Mouse (Mus musculus): ENCODE results near the gene Ypel5. TPM values are rescaled to one million over a fixed set of nuclear protein-coding genes. Genes with fewer than 3 reads are reported as not detected.

The Ypel5 gene
- 30.6 and 34.8 TPM in 2 replicates for polyA plus RNA-seq (2011; ENCODE audit: insufficient read depth, insufficient read length, low read depth, missing spikeins)

DNA sequence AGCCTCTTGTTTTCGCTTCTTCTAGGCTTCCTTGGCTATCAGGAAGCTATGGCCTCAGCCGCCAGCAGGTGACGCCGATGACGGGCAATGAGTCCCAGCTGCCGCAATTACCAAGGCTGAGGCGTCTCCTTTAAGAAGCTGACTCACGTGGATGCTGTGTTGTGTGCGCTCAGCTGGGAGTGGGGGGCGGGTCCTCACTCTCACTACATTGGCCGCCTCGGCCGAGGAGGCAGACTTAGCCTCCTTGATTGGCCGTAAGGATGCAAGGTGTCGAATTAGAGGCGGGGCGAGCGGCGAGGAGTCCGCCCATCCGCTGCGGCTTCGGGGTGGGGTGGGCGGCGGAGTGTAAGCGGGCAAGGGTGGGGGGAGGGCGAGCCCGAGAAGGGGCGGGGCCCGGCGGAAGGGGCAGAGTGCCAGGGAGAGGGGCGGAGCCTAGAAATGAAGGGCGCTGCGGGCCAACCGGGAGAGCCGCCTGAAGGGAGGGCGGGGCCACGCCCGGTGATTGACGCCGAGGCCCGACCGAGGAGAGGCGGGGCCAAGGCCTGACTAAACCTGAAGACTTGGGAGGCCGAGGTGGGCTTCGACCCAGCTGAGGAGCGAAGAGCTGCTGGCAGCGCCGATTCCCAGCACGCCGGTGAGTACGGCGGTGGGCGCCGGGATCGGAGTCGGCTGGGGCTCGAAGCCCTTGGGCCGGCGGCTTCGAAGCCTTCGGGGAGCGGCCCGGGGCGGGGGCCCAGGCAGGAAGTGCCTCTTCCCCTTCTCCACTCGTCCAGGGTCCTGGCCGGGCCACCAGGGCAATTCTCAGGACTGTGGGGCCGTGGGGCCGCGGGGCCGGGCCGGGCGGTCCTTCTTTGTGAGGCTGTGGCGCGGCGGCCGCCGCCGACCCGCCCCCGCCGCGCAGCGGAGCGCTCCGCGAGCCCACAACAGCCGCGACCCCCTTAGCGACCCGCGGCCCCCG, at the start of gene Ypel5:
Gene Ypel5, plus strand, starts transcription at position 296 of the 958 bp plus-strand sequence.
- 0 out of 2 replicates have a peak within 1 kb of the TSS, but pooled peaks have one; percentile 28 for H3K27ac ChIP-seq (ENCODE audit: insufficient read depth, low read length)
- no peaks in the 10 kb centered on the region for H3K9me3 ChIP-seq (replicated peaks; ENCODE audit: control insufficient read depth, insufficient read depth, low read length, poor library complexity, severe bottlenecking)
- TF ChIP-seq EP300 (IDR thresholded peaks at IDR 0.05; ENCODE audit: insufficient read depth, low read depth, low read length) (peak; percentile 66; the same call in 1 of the 2 replicates), POLR2A (IDR thresholded peaks at IDR 0.05; ENCODE audit: insufficient read depth, low read length) (peak; percentile 30), CTCF (IDR thresholded peaks at IDR 0.05; ENCODE audit: low read depth, low read length) (peak; percentile 50)
- H3K9ac ChIP-seq (ENCODE audit: low read depth, poor library complexity, severe bottlenecking) = peak within 1 kb of the TSS; percentile 98
- peak within 1 kb of the TSS; percentile 87 for H3K4me3 ChIP-seq (ENCODE audit: low read depth, low read length)
- no peaks in the 10 kb centered on the region for H3K4me1 ChIP-seq (ENCODE audit: control insufficient read depth, insufficient read depth, low read length)
- H3K36me3 ChIP-seq (ENCODE audit: control insufficient read depth, insufficient read depth, low read length, poor library complexity, severe bottlenecking) = no peaks in the 10 kb centered on the region
- H3K27me3 ChIP-seq (ENCODE audit: control insufficient read depth, insufficient read depth, low read length, poor library complexity, severe bottlenecking) = no peaks in the 10 kb centered on the region

- no peaks in the 10 kb centered on the region for H3K4me1 ChIP-seq (ENCODE audit: control insufficient read depth, insufficient read depth, low read length)
- H3K27me3 ChIP-seq (ENCODE audit: control insufficient read depth, insufficient read depth, low read length, poor library complexity, severe bottlenecking) = no peaks in the 10 kb centered on the region
- no peak overlapping the region for H3K4me3 ChIP-seq (ENCODE audit: low read depth, low read length)
- H3K9ac ChIP-seq (ENCODE audit: low read depth, poor library complexity, severe bottlenecking) = no peak overlapping the region
- H3K36me3 ChIP-seq (ENCODE audit: control insufficient read depth, insufficient read depth, low read length, poor library complexity, severe bottlenecking) = no peaks in the 10 kb centered on the region
- no peaks in the 10 kb centered on the region for H3K9me3 ChIP-seq (replicated peaks; ENCODE audit: control insufficient read depth, insufficient read depth, low read length, poor library complexity, severe bottlenecking)
- no peak overlapping the region for H3K27ac ChIP-seq (ENCODE audit: insufficient read depth, low read length)
- TF ChIP-seq EP300 (IDR thresholded peaks at IDR 0.05; ENCODE audit: insufficient read depth, low read depth, low read length) (no peak), POLR2A (IDR thresholded peaks at IDR 0.05; ENCODE audit: insufficient read depth, low read length) (no peak), CTCF (IDR thresholded peaks at IDR 0.05; ENCODE audit: low read depth, low read length) (no peak)
Measured at GRCm38 (mm10) chr17:72787886-72788436, 48.3 kb upstream of the Ypel5 start.

GRCm38 (mm10) chr17:72793278-72793677, 43.0 kb upstream of the Ypel5 start:
- H3K27ac ChIP-seq (ENCODE audit: insufficient read depth, low read length) = no peak overlapping the region
- no peak overlapping the region for H3K9ac ChIP-seq (ENCODE audit: low read depth, poor library complexity, severe bottlenecking)
- H3K4me1 ChIP-seq (ENCODE audit: control insufficient read depth, insufficient read depth, low read length) = no peaks in the 10 kb centered on the region
- H3K9me3 ChIP-seq (replicated peaks; ENCODE audit: control insufficient read depth, insufficient read depth, low read length, poor library complexity, severe bottlenecking) = no peaks in the 10 kb centered on the region
- TF ChIP-seq CTCF (IDR thresholded peaks at IDR 0.05; ENCODE audit: low read depth, low read length) = no peak
- TF ChIP-seq EP300 (IDR thresholded peaks at IDR 0.05; ENCODE audit: insufficient read depth, low read depth, low read length) = no peak
- no peak for TF ChIP-seq POLR2A (IDR thresholded peaks at IDR 0.05; ENCODE audit: insufficient read depth, low read length)
- H3K4me3 ChIP-seq (ENCODE audit: low read depth, low read length) = no peak overlapping the region
- no peaks in the 10 kb centered on the region for H3K27me3 ChIP-seq (ENCODE audit: control insufficient read depth, insufficient read depth, low read length, poor library complexity, severe bottlenecking)
- H3K36me3 ChIP-seq (ENCODE audit: control insufficient read depth, insufficient read depth, low read length, poor library complexity, severe bottlenecking) = no peaks in the 10 kb centered on the region

DNA sequence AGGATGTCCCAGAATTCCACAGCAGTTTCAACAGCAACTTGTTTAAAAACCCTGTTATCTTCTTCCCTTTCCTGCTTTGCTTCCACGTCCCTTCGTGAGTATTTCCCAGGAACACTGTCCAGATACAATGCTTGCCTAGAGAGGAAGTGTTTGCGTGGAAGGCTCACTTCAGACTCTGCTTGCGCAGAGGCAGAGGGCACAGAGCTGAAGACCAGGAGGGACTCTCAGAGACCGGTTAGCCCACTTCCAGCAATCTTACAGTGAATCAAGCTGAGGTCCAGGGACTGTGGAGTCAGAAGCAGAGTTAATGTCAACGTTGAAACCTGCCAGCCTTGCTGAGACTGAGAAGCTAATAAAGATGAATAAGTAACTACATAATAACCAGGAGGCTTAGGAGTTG, 41.6 kb upstream of the Ypel5 start:
- Histone ChIP-seq H3K4me3 (ENCODE audit: low read depth, low read length) (no peak overlapping the region), H3K9ac (ENCODE audit: low read depth, poor library complexity, severe bottlenecking) (no peak overlapping the region), H3K36me3 (ENCODE audit: control insufficient read depth, insufficient read depth, low read length, poor library complexity, severe bottlenecking) (no peaks in the 10 kb centered on the region), H3K27ac (ENCODE audit: insufficient read depth, low read length) (no peak overlapping the region), H3K9me3 (replicated peaks; ENCODE audit: control insufficient read depth, insufficient read depth, low read length, poor library complexity, severe bottlenecking) (no peaks in the 10 kb centered on the region), H3K27me3 (ENCODE audit: control insufficient read depth, insufficient read depth, low read length, poor library complexity, severe bottlenecking) (no peaks in the 10 kb centered on the region), H3K4me1 (ENCODE audit: control insufficient read depth, insufficient read depth, low read length) (no peaks in the 10 kb centered on the region)
- no peak for TF ChIP-seq CTCF (IDR thresholded peaks at IDR 0.05; ENCODE audit: low read depth, low read length)
- TF ChIP-seq POLR2A (IDR thresholded peaks at IDR 0.05; ENCODE audit: insufficient read depth, low read length) = no peak
- TF ChIP-seq EP300 (IDR thresholded peaks at IDR 0.05; ENCODE audit: insufficient read depth, low read depth, low read length) = no peak

DNA sequence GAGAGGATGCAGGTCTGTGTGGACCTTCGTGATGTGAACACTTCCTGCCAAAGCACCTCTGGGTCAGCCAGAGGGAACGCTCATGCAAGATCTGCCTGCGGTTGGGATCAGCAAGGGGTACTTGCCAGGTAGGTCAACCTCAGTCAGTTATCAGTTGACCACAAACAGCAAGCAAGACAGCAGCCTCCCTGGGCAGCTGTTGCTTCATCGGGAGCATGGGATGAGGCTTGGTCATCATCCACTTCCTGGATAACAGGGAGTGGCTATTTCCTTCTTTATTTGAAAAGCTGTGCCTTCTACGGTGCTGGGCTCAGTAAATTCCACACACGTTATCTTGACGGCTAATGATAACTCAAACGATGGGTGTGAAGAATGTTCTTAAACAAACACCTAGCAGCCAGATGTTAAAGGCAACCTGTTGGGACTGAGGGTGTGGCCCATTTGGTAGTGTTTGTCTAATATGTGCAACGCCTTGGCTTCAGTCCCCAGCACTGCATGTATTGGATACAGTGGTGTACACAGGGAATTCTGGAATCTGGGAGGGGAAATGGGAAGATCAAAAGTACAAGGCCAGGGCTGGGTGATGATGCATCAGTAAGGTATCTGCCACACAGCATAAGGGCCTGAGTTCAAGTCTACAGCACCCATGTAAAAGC, 40.7 kb upstream of the Ypel5 start:
- H3K4me1 ChIP-seq (ENCODE audit: control insufficient read depth, insufficient read depth, low read length) = no peaks in the 10 kb centered on the region
- no peak overlapping the region for H3K9ac ChIP-seq (ENCODE audit: low read depth, poor library complexity, severe bottlenecking)
- no peaks in the 10 kb centered on the region for H3K27me3 ChIP-seq (ENCODE audit: control insufficient read depth, insufficient read depth, low read length, poor library complexity, severe bottlenecking)
- TF ChIP-seq POLR2A (IDR thresholded peaks at IDR 0.05; ENCODE audit: insufficient read depth, low read length) (no peak), CTCF (IDR thresholded peaks at IDR 0.05; ENCODE audit: low read depth, low read length) (no peak), EP300 (IDR thresholded peaks at IDR 0.05; ENCODE audit: insufficient read depth, low read depth, low read length) (no peak)
- no peak overlapping the region for H3K27ac ChIP-seq (ENCODE audit: insufficient read depth, low read length)
- no peak overlapping the region for H3K4me3 ChIP-seq (ENCODE audit: low read depth, low read length)
- H3K9me3 ChIP-seq (replicated peaks; ENCODE audit: control insufficient read depth, insufficient read depth, low read length, poor library complexity, severe bottlenecking) = no peaks in the 10 kb centered on the region
- H3K36me3 ChIP-seq (ENCODE audit: control insufficient read depth, insufficient read depth, low read length, poor library complexity, severe bottlenecking) = no peaks in the 10 kb centered on the region

Data from ES-Bruce4 (cell line).